In the genomic region with DNA sequence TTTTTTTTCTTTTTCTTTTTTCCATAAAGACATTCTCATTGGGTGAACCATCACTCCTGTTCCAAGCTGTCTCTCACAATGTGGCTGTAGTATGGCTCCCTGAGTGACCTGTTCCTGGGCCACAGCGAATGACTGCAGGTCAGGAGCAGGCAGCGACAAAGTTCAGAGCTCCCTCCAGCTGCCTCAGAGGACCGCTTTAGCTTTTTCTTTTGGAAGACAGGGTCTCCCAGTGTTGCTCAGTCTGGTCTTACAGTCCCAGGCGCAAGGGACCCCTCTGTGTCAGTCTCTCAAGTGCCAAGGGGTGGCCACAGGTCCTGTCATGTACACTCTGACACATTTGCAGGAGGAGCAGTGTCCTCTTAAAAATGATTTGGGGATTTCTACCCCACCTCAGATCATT, we compare ENCODE assay signal across 12 mouse cellular contexts. TPM values are rescaled to one million over a fixed set of nuclear protein-coding genes. Genes with fewer than 3 reads are reported as not detected.
A peak's percentile ranks its signal among the peaks of the same experiment; 100 is the strongest.
DNase-seq lines count a peak whose midpoint lies in the region; ATAC-seq and TF ChIP-seq lines count a peak whose summit lies in the region.
"Had no signal": no experiment of that assay in that cellular context is flagged by ENCODE, and none has a peak within 500 bp of the region (broad histone marks: within the 10 kb centered on the region; RNA-seq: fewer than 3 reads in every experiment).

No protein-coding gene starts in this region.

- H3K27ac ChIP-seq in heart, embryonic 12.5 days (ENCODE audit: poor library complexity, severe bottlenecking): peak overlapping the region; percentile 85
- peak overlapping the region; percentile 83 for H3K27ac ChIP-seq in lung, postnatal 0 days (ENCODE audit: low read length)
- peak overlapping the region; percentile 85 for H3K27ac ChIP-seq in intestine, postnatal 0 days (ENCODE audit: low read depth, low read length)
- peak overlapping the region; percentile 55; the same call in 1 of the 2 replicates for H3K27ac ChIP-seq in stomach, embryonic 14.5 days (ENCODE audit: low read length)
- H3K27ac ChIP-seq: neural tube, embryonic 12.5 days had no signal

- H3K9ac ChIP-seq in heart, embryonic 12.5 days: no peak overlapping the region
- no peak overlapping the region for H3K9ac ChIP-seq in lung, postnatal 0 days (replicated peaks; ENCODE audit: low read depth)
- H3K9ac ChIP-seq in intestine, postnatal 0 days (ENCODE audit: low read depth, low read length): no peak overlapping the region
- H3K9ac ChIP-seq in stomach, embryonic 14.5 days (replicated peaks; ENCODE audit: low read depth, low read length): no peak overlapping the region
- H3K9ac ChIP-seq: neural tube, embryonic 12.5 days had no signal

- H3K36me3 ChIP-seq in heart, embryonic 12.5 days: peaks cover 10% of the 10 kb centered on the region; the same call in 1 of the 2 replicates
- no peaks in the 10 kb centered on the region; the same call in 1 of the 2 replicates for H3K36me3 ChIP-seq in lung, postnatal 0 days (ENCODE audit: insufficient read depth, low read length)
- H3K36me3 ChIP-seq in intestine, postnatal 0 days (ENCODE audit: control insufficient read depth, insufficient read depth): peaks cover 4% of the 10 kb centered on the region; the same call in 1 of the 2 replicates
- H3K36me3 ChIP-seq in stomach, embryonic 14.5 days (ENCODE audit: control insufficient read depth, insufficient read depth, low read length): no peaks in the 10 kb centered on the region
- H3K36me3 ChIP-seq: neural tube, embryonic 12.5 days had no signal

- no peak for TF ChIP-seq EP300 in lung, postnatal 0 days (IDR thresholded peaks at IDR 0.05)

- TF ChIP-seq CTCF in lung, postnatal 0 days (IDR thresholded peaks at IDR 0.05): no peak
- TF ChIP-seq CTCF in intestine, postnatal 0 days (IDR thresholded peaks at IDR 0.05; ENCODE audit: low read depth): no peak

- WGBS in heart, embryonic 12.5 days: 84% methylated on average over 4 of the region's 4 CpGs
- WGBS in lung, postnatal 0 days: 78% methylated on average over 4 of the region's 4 CpGs
- 75% methylated on average over 4 of the region's 4 CpGs for WGBS in intestine, postnatal 0 days
- 76% methylated on average over 4 of the region's 4 CpGs for WGBS in stomach, embryonic 14.5 days

- H3K4me2 ChIP-seq in heart, embryonic 12.5 days: no peak overlapping the region
- no peak overlapping the region for H3K4me2 ChIP-seq in lung, postnatal 0 days (replicated peaks; ENCODE audit: low read depth, low read length)
- H3K4me2 ChIP-seq in intestine, postnatal 0 days (replicated peaks; ENCODE audit: low read depth): peak overlapping the region; percentile 41
- no peak overlapping the region for H3K4me2 ChIP-seq in stomach, embryonic 14.5 days (replicated peaks; ENCODE audit: low read depth, low read length)

- no peaks in the 10 kb centered on the region for H3K27me3 ChIP-seq in heart, embryonic 12.5 days (replicated peaks)
- H3K27me3 ChIP-seq in lung, postnatal 0 days (replicated peaks; ENCODE audit: insufficient read depth, low read length): no peaks in the 10 kb centered on the region
- no peaks in the 10 kb centered on the region for H3K27me3 ChIP-seq in intestine, postnatal 0 days (replicated peaks; ENCODE audit: control insufficient read depth, insufficient read depth, low read length)
- H3K27me3 ChIP-seq in stomach, embryonic 14.5 days (ENCODE audit: control insufficient read depth, insufficient read depth, low read length): no peaks in the 10 kb centered on the region
- H3K27me3 ChIP-seq: neural tube, embryonic 12.5 days had no signal

- no peak overlapping the region for H3K4me3 ChIP-seq in heart, embryonic 12.5 days
- H3K4me3 ChIP-seq in lung, postnatal 0 days (ENCODE audit: low read depth, low read length): no peak overlapping the region
- H3K4me3 ChIP-seq in intestine, postnatal 0 days (ENCODE audit: low read depth, low read length): no peak overlapping the region
- no peak overlapping the region for H3K4me3 ChIP-seq in stomach, embryonic 14.5 days (ENCODE audit: low read depth, low read length)
- H3K4me3 ChIP-seq: neural tube, embryonic 12.5 days had no signal

- no peaks in the 10 kb centered on the region for H3K9me3 ChIP-seq in heart, embryonic 12.5 days (replicated peaks)
- H3K9me3 ChIP-seq in lung, postnatal 0 days (ENCODE audit: low read length): no peaks in the 10 kb centered on the region
- no peaks in the 10 kb centered on the region for H3K9me3 ChIP-seq in intestine, postnatal 0 days (ENCODE audit: control insufficient read depth)
- no peaks in the 10 kb centered on the region for H3K9me3 ChIP-seq in stomach, embryonic 14.5 days (ENCODE audit: control insufficient read depth, low read depth, low read length)
- H3K9me3 ChIP-seq: neural tube, embryonic 12.5 days had no signal

- H3K4me1 ChIP-seq in heart, embryonic 12.5 days (replicated peaks): peaks cover 75% of the 10 kb centered on the region
- peaks cover 38% of the 10 kb centered on the region for H3K4me1 ChIP-seq in lung, postnatal 0 days (ENCODE audit: insufficient read depth, low read depth, low read length)
- peaks cover 16% of the 10 kb centered on the region for H3K4me1 ChIP-seq in intestine, postnatal 0 days (replicated peaks; ENCODE audit: control insufficient read depth, insufficient read depth, low read length)
- H3K4me1 ChIP-seq in stomach, embryonic 14.5 days (ENCODE audit: control insufficient read depth, insufficient read depth, low read length): peaks cover 36% of the 10 kb centered on the region

- no peak for ATAC-seq in heart, embryonic 12.5 days (ENCODE audit: insufficient number of reproducible peaks, low FRiP score)
- ATAC-seq in lung, postnatal 0 days: no peak
- no peak for ATAC-seq in intestine, postnatal 0 days
- ATAC-seq in stomach, embryonic 14.5 days (ENCODE audit: insufficient number of reproducible peaks, insufficient read depth, low FRiP score, low read depth): no peak
- ATAC-seq in frontal cortex, adult (ENCODE audit: low TSS enrichment): no peak

- DNase-seq in heart, postnatal 25 days (ENCODE audit: low spot score): no peak
- no peak for DNase-seq in lung, postnatal 0 days (ENCODE audit: low spot score)
- DNase-seq in lung, postnatal 36 days: no peak
- no peak for DNase-seq in right cerebral cortex, postnatal 25 days

- intact Hi-C loops in heart, postnatal 25 days (cut with DNase I): no loop called here

RNA-seq across cellular contexts. Expression of a gene that starts 16.1 kb away (rescaled TPM):
- polyA plus RNA-seq in heart, embryonic 12.5 days (2016; fragmentation: Nextera tagmentation; extraction: Ambion mirVana): 41.1 and 41.7 TPM in 2 replicates
- total RNA-seq in heart, postnatal 25 days (2021): 10 to 100 TPM; 34.4 to 39.5 TPM
- polyA plus RNA-seq in lung, postnatal 0 days (2015; fragmentation: Nextera tagmentation; extraction: Ambion mirVana): 56.4 and 59.3 TPM in 2 replicates
- 65.1 and 71.1 TPM in 2 replicates for polyA plus RNA-seq in intestine, postnatal 0 days (2015; fragmentation: Nextera tagmentation; extraction: Ambion mirVana)
- 15.9 and 17.7 TPM in 2 replicates for polyA plus RNA-seq in stomach, embryonic 14.5 days (2014; fragmentation: Nextera tagmentation; extraction: Ambion mirVana)

RNA-seq across cellular contexts. Expression of a gene that starts 36.7 kb away (rescaled TPM):
- 949 and 971 TPM in 2 replicates for polyA plus RNA-seq in heart, embryonic 12.5 days (2016; fragmentation: Nextera tagmentation; extraction: Ambion mirVana)
- 100 to 1,000 TPM; 651 to 667 TPM for total RNA-seq in heart, postnatal 25 days (2021)
- 937 and 987 TPM in 2 replicates for polyA plus RNA-seq in lung, postnatal 0 days (2015; fragmentation: Nextera tagmentation; extraction: Ambion mirVana)
- polyA plus RNA-seq in intestine, postnatal 0 days (2015; fragmentation: Nextera tagmentation; extraction: Ambion mirVana): 832 and 868 TPM in 2 replicates
- polyA plus RNA-seq in stomach, embryonic 14.5 days (2014; fragmentation: Nextera tagmentation; extraction: Ambion mirVana): 1,866 and 1,880 TPM in 2 replicates

RNA-seq across cellular contexts. Expression of a gene that starts 38.0 kb away (rescaled TPM):
- 14.7 and 18.0 TPM in 2 replicates for polyA plus RNA-seq in heart, embryonic 12.5 days (2016; fragmentation: Nextera tagmentation; extraction: Ambion mirVana)
- 10 to 100 TPM; 16.8 to 18.5 TPM for total RNA-seq in heart, postnatal 25 days (2021)
- polyA plus RNA-seq in lung, postnatal 0 days (2015; fragmentation: Nextera tagmentation; extraction: Ambion mirVana): 15.7 and 18.0 TPM in 2 replicates
- polyA plus RNA-seq in intestine, postnatal 0 days (2015; fragmentation: Nextera tagmentation; extraction: Ambion mirVana): 5.0 and 6.4 TPM in 2 replicates
- 20.9 and 23.5 TPM in 2 replicates for polyA plus RNA-seq in stomach, embryonic 14.5 days (2014; fragmentation: Nextera tagmentation; extraction: Ambion mirVana)

RNA-seq across cellular contexts. Expression of a gene that starts 42.5 kb away (rescaled TPM):
- 43.1 and 47.0 TPM in 2 replicates for polyA plus RNA-seq in heart, embryonic 12.5 days (2016; fragmentation: Nextera tagmentation; extraction: Ambion mirVana)
- 10 to 100 TPM; 38.4 to 42.8 TPM for total RNA-seq in heart, postnatal 25 days (2021)
- polyA plus RNA-seq in lung, postnatal 0 days (2015; fragmentation: Nextera tagmentation; extraction: Ambion mirVana): 13.1 and 14.5 TPM in 2 replicates
- 9.3 and 9.6 TPM in 2 replicates for polyA plus RNA-seq in intestine, postnatal 0 days (2015; fragmentation: Nextera tagmentation; extraction: Ambion mirVana)
- polyA plus RNA-seq in stomach, embryonic 14.5 days (2014; fragmentation: Nextera tagmentation; extraction: Ambion mirVana): 42.3 TPM in 2 replicates

RNA-seq across cellular contexts. Expression of a gene that starts 56.5 kb away (rescaled TPM):
- polyA plus RNA-seq in heart, embryonic 12.5 days (2016; fragmentation: Nextera tagmentation; extraction: Ambion mirVana): 0.72 and 1.3 TPM in 2 replicates
- not detected for total RNA-seq in heart, postnatal 25 days (2021)
- 70.5 and 71.7 TPM in 2 replicates for polyA plus RNA-seq in lung, postnatal 0 days (2015; fragmentation: Nextera tagmentation; extraction: Ambion mirVana)
- 0.78 and 0.98 TPM in 2 replicates for polyA plus RNA-seq in intestine, postnatal 0 days (2015; fragmentation: Nextera tagmentation; extraction: Ambion mirVana)
- 16.7 and 20.2 TPM in 2 replicates for polyA plus RNA-seq in stomach, embryonic 14.5 days (2014; fragmentation: Nextera tagmentation; extraction: Ambion mirVana)
- total RNA-seq: heart, postnatal 36 days; left cerebral cortex, postnatal 14 days had no signal
- polyA plus RNA-seq: CD4-positive, CD25-positive, alpha-beta regulatory T cell, adult 4 months; neural tube, embryonic 12.5 days had no signal
